Mouse (Mus musculus) forebrain, embryonic 15.5 days (tissue): ENCODE data around the gene Pklr. TPM values are rescaled to one million over a fixed set of nuclear protein-coding genes. Genes with fewer than 3 reads are reported as not detected.

Experiments used
- ATAC-seq: fragments of 200-750 bp; cut with Nextera tagmentation; replicated peaks from 2 replicates; pipeline ENCODE4 v1.8.0; 2017; ENCODE audit warnings: mild to moderate bottlenecking, moderate TSS enrichment, moderate library complexity
- H3K27ac ChIP-seq: fragments of 300-500 bp; sonication (generic); replicated peaks from 2 replicates; pipeline ENCODE4 v1.5.1; 2015; ENCODE audit warnings: mild to moderate bottlenecking, inconsistent platforms
- H3K27me3 ChIP-seq: fragments of 300-500 bp; sonication (generic); 2 replicates; pipeline ENCODE4 v1.6.1; 2015; ENCODE audit warnings: inconsistent platforms
- H3K36me3 ChIP-seq: fragments of 300-500 bp; sonication (generic); 2 replicates; pipeline ENCODE4 v1.6.1; 2015; ENCODE audit warnings: mild to moderate bottlenecking, inconsistent platforms
- H3K4me1 ChIP-seq: fragments of 300-500 bp; sonication (generic); 2 replicates; pipeline ENCODE4 v1.6.1; 2015; ENCODE audit warnings: inconsistent platforms
- H3K4me2 ChIP-seq: fragments of 300-500 bp; sonication (generic); replicated peaks from 2 replicates; pipeline ENCODE4 v1.6.1; 2015; ENCODE audit warnings: mild to moderate bottlenecking, inconsistent platforms
- H3K4me3 ChIP-seq: fragments of 300-500 bp; sonication (generic); 2 replicates; pipeline ENCODE4 v1.5.1; 2015; ENCODE audit warnings: mild to moderate bottlenecking, inconsistent platforms
- H3K9ac ChIP-seq: fragments of 300-500 bp; sonication (generic); replicated peaks from 2 replicates; pipeline ENCODE4 v1.6.1; 2015; ENCODE audit warnings: mild to moderate bottlenecking, inconsistent platforms
- H3K9me3 ChIP-seq: fragments of 300-500 bp; sonication (generic); 2 replicates; pipeline ENCODE4 v1.6.1; 2016; ENCODE audit warnings: inconsistent platforms
- WGBS: fragments of 180-500 bp; shearing (Covaris S2); methylation state at CpG from one replicate; pipeline ENCODE4 v1.1.7; 2015; ENCODE audit warnings: mixed read lengths; 5-methylcytosine and 5-hydroxymethylcytosine counted together
- polyA plus RNA-seq: library from polyadenylated mRNA; unstranded; fragments of >200 nt; fragmentation: Nextera tagmentation; extraction: Ambion mirVana; gene quantifications from 2 replicates; pipeline ENCODE4 v1.2.1, GENCODE M21; 2015

Gene Pklr
- polyA plus RNA-seq = 0.06 and 0.10 TPM in 2 replicates

GRCm38 (mm10) chr3:89135958-89136357 lies at the start of gene Pklr:
Gene Pklr (plus strand): TSS chr3:89136142.
- ATAC-seq = no peak
- H3K27me3 ChIP-seq = no peaks in the 10 kb centered on the region
- H3K9ac ChIP-seq = no peak within 1 kb of the TSS
- H3K4me3 ChIP-seq = no peak within 1 kb of the TSS
- no peaks in the 10 kb centered on the region for H3K36me3 ChIP-seq
- H3K9me3 ChIP-seq = no peaks in the 10 kb centered on the region
- peaks cover 6% of the 10 kb centered on the region; the same call in 1 of the 2 replicates for H3K4me1 ChIP-seq
- no peak within 1 kb of the TSS for H3K27ac ChIP-seq
- no peak within 1 kb of the TSS for H3K4me2 ChIP-seq
- WGBS = 55% methylated on average over 3 of the region's 3 CpGs

DNA sequence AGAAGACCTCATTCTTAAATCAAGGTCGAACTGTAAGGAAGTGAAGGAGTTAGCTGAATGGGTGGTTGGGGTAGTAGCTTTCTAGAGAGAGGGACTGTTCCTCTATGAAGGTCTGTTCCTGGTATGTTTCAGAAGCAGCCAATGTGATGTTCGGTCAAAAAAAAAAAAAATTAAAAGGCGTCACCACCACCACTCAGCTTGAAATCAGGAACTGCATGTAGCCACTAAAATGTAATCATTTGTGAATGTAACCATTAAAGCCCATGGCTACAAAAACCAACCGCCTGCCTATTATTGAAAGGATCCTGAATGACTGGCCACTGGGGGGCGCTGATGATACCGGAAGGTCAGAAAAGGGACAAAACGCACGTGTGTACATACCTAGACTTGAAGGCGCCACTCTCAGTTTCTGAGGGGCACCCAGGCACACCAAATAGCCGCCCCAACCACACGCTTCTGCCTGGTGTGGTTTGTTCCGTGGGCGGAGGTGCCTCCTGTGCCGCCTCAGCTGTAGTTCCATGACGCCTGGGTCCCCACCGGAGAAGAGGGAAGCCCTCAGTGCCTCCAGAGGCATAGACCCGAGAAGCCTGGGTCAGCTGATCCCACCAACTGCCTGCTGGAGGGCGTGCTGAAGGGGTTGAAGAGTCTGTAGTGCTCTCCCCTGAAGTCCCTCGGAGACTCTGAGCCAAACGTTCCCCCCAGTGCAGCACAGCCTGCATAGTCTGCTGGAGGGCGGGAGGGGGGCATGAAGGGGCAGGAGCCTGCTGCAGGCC lies 48.4 kb upstream of the Pklr start:
- peaks cover 29% of the 10 kb centered on the region for H3K4me1 ChIP-seq
- ATAC-seq = no peak
- H3K9me3 ChIP-seq = no peaks in the 10 kb centered on the region
- no peak overlapping the region for H3K27ac ChIP-seq
- H3K9ac ChIP-seq = no peak overlapping the region
- no peak overlapping the region for H3K4me3 ChIP-seq
- H3K4me2 ChIP-seq = no peak overlapping the region
- H3K36me3 ChIP-seq = peaks cover 47% of the 10 kb centered on the region
- WGBS = 33% methylated on average over 21 of the region's 21 CpGs
- H3K27me3 ChIP-seq = peaks cover 4% of the 10 kb centered on the region; the same call in 1 of the 2 replicates

DNA sequence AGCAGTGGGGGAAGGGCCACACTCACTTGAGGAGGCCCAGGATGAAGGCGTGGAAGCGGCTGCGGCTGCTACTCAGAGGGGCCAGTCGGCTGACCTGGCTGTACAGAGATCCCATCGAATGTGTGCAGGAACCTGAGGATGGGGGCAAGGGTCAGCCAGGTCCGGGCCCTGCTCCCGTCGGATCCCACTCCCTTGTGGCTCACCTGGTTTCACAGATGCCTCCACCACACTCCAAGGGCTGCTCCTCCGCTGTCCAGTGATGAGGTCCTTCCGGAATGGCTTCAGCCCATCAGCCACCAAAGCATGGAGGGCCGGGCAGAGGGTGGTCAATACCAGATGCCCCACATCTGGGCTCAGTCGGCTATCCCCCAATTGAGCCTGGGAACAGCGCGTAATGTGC lies 47.0 kb upstream of the Pklr start:
- H3K4me2 ChIP-seq = peak overlapping the region; percentile 83; the same call in 1 of the 2 replicates
- ATAC-seq = no peak
- no peak overlapping the region for H3K27ac ChIP-seq
- H3K36me3 ChIP-seq = peaks cover 43% of the 10 kb centered on the region
- H3K4me3 ChIP-seq = peak overlapping the region; percentile 81
- peaks cover 4% of the 10 kb centered on the region; the same call in 1 of the 2 replicates for H3K27me3 ChIP-seq
- H3K9me3 ChIP-seq = no peaks in the 10 kb centered on the region
- H3K9ac ChIP-seq = no peak overlapping the region
- peaks cover 35% of the 10 kb centered on the region for H3K4me1 ChIP-seq
- 68% methylated on average over 14 of the region's 14 CpGs for WGBS

DNA sequence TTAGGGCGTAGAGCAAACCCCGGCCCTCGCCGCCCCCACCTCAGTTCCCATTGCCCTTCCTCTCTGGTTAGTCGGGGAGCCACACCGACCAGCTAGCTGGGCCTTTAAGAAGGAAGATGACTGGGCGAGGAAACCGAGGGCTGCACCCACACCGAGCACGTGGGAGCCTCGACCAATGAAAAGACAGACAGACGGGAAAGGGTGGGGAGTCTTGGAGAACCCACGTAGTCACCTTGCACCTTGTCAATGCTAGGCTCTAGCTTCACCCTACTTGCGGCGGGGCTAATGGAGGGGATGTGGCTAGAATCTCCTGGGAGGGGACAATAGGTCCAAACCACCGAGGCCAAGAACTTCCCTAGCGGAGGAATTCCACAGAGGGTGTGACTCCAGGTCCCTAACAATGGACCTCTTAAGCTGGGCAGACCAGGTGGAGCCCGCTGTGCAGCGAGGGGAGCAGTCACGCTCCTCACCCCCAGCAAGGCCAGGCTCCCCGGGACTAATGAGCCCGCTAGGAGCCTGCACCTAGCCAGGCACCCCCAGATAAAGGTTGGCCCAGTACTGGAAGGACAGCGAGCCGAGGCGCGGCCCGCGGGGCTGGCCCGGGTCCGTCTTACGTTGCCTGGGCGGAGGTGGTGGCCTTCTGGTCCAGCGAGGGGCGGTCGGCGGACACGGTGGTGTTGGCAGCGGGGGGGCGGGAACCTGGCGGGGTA lies 45.9 kb upstream of the Pklr start:
- peak overlapping the region; percentile 83 for H3K4me2 ChIP-seq
- no peaks in the 10 kb centered on the region for H3K9me3 ChIP-seq
- H3K9ac ChIP-seq = peak overlapping the region; percentile 76
- H3K4me3 ChIP-seq = peak overlapping the region; percentile 81
- WGBS = under 1% methylated on average over 40 of the region's 40 CpGs
- peak overlapping the region; percentile 50 for H3K27ac ChIP-seq
- peaks cover 38% of the 10 kb centered on the region for H3K36me3 ChIP-seq
- H3K4me1 ChIP-seq = peaks cover 35% of the 10 kb centered on the region
- ATAC-seq = peak; percentile 62
- H3K27me3 ChIP-seq = peaks cover 4% of the 10 kb centered on the region; the same call in 1 of the 2 replicates

GRCm38 (mm10) chr3:89090694-89091655 lies 45.0 kb upstream of the Pklr start:
- Histone ChIP-seq H3K4me1 (peaks cover 35% of the 10 kb centered on the region), H3K4me2 (peak overlapping the region; percentile 83), H3K4me3 (peak overlapping the region; percentile 81), H3K36me3 (peaks cover 39% of the 10 kb centered on the region), H3K9ac (peak overlapping the region; percentile 76), H3K27me3 (peaks cover 4% of the 10 kb centered on the region; the same call in 1 of the 2 replicates), H3K9me3 (no peaks in the 10 kb centered on the region), H3K27ac (peak overlapping the region; percentile 50)
- peak; percentile 46 for ATAC-seq
- WGBS = under 1% methylated on average over 71 of the region's 74 CpGs

DNA sequence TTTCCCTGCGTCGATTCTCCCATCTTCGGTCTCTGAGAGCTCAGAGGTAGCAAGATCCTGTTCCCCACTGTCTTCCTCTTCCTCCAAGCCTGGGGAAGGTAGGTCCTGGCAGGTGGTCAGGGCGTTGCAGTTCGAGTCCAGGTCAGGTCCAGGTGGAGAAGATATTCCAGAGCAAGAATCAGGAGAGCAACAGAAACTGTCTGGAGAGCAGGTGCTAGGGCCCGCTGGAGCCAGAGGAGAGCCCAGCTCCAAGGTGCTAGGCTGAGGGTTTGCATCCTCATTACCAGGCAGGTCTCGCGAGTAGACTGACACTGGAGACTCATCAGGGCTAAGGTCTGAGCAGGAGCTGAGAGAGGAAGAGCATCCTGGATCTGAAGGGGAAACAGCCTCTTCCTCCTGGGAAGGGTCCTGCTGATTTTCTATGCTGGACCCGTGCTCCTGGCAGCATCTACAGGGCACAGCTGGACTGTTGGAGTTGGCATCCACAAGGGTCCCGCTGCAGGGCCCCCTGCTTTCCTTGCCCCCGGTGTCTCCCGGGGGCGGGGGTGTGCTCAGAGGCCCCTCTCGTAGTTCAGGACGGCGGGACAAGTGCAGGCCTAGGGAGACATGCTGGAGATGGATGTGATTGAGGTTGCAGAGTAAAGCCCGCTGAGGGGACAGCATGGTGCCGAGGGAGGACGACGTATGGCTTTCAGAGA lies 44.0 kb upstream of the Pklr start:
- H3K27me3 ChIP-seq = peaks cover 4% of the 10 kb centered on the region; the same call in 1 of the 2 replicates
- peaks cover 40% of the 10 kb centered on the region for H3K36me3 ChIP-seq
- peak overlapping the region; percentile 81 for H3K4me3 ChIP-seq
- 13% methylated on average over 20 of the region's 20 CpGs for WGBS
- H3K9me3 ChIP-seq = no peaks in the 10 kb centered on the region
- peaks cover 35% of the 10 kb centered on the region for H3K4me1 ChIP-seq
- no peak for ATAC-seq
- peak overlapping the region; percentile 83 for H3K4me2 ChIP-seq
- peak overlapping the region; percentile 50; the same call in 1 of the 2 replicates for H3K27ac ChIP-seq
- peak overlapping the region; percentile 76 for H3K9ac ChIP-seq

DNA sequence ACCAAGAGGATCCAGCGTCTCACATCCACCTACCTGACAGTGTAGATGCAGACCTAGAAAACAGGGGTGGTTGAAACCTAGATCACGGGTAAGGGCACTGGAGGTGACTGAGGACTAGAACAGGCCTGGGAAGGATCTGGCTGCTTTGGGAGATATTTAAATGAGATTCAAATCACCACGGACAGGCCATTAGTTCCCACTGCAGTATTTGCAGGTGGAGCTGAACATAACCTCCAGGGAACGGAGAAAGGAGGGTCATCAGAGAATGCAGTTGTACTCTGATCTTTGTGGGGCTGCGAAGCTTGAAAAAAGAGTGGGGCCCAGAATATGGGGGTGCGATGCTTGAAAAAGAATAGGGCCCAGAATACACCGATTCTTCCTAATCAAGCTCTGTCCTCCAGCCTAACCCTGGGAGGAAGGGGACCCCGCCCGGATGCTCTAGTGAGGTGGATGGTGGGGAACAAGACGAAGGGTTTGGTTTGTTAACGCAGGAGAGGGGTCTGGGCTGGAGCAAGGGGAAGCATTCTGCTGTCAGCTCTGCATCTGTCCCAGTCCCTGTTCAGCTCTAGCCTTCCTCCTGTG lies 43.3 kb upstream of the Pklr start:
- peak; percentile 29 for ATAC-seq
- peaks cover 42% of the 10 kb centered on the region for H3K36me3 ChIP-seq
- WGBS = 18% methylated on average over 11 of the region's 11 CpGs

DNA sequence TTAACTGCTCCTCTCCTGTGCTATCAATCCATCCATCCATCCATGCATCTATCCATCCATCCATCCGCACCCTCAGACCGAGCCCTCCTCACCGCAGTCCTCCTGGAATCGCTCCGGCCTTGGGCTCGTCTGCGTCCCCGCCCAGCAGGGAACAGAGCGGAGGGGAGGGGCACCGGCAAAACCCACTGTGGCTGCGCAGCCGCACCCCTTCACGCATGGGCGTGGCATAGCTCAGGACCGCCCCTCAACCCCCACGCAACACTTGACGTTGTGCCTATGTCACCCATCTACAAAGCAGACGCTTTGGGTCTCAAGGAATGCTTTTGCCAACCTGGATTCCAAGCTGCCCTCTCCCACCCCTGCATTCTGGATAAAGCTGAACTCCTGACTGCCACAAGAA lies 42.8 kb upstream of the Pklr start, which contains the start of gene Rusc1:
Gene Rusc1, minus strand, starts transcription at position 137 of the 400 bp plus-strand sequence.
- Histone ChIP-seq H3K4me3 (peak within 1 kb of the TSS; percentile 81), H3K4me1 (peaks cover 29% of the 10 kb centered on the region), H3K27me3 (peaks cover 4% of the 10 kb centered on the region; the same call in 1 of the 2 replicates), H3K27ac (peak within 1 kb of the TSS; percentile 83), H3K4me2 (peak within 1 kb of the TSS; percentile 83), H3K36me3 (peaks cover 39% of the 10 kb centered on the region), H3K9ac (peak within 1 kb of the TSS; percentile 76), H3K9me3 (no peaks in the 10 kb centered on the region)
- WGBS = 3% methylated on average over 18 of the region's 18 CpGs
- ATAC-seq = peak; percentile 82

More for the DNA sequence above, 43.3 kb upstream of the Pklr start:
- Histone ChIP-seq H3K9ac (peak overlapping the region; percentile 76), H3K9me3 (no peaks in the 10 kb centered on the region), H3K4me1 (peaks cover 33% of the 10 kb centered on the region), H3K27me3 (peaks cover 4% of the 10 kb centered on the region; the same call in 1 of the 2 replicates), H3K4me3 (peak overlapping the region; percentile 81), H3K27ac (peak overlapping the region; percentile 83), H3K4me2 (peak overlapping the region; percentile 83)

GRCm38 (mm10) chr3:89094021-89094420 lies 41.9 kb upstream of the Pklr start:
- no peak overlapping the region for H3K27ac ChIP-seq
- no peak overlapping the region for H3K4me3 ChIP-seq
- H3K9ac ChIP-seq = no peak overlapping the region
- ATAC-seq = no peak
- peaks cover 2% of the 10 kb centered on the region; the same call in 1 of the 2 replicates for H3K27me3 ChIP-seq
- H3K36me3 ChIP-seq = peaks cover 38% of the 10 kb centered on the region
- 80% methylated on average over 10 of the region's 10 CpGs for WGBS
- H3K9me3 ChIP-seq = no peaks in the 10 kb centered on the region
- H3K4me1 ChIP-seq = peaks cover 28% of the 10 kb centered on the region
- no peak overlapping the region for H3K4me2 ChIP-seq

DNA sequence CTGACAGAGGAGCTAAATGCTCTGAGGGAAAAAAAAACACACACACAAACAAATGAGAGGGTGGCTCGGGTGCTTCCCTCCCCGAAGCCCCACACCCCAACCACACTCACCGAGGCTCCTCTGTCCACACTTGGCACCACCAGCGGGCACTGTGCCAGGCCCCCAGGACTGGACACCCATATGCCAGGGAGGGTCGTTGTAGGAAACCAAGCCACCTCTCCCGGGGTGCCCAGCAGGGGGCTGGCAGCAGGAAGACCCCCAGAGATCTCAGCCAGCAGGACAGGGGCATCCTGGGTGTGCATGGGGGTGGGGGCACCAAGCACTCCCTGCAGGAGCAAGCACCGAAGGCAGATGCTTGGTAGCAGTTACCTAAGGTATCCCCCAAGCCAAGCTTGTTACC lies 35.1 kb upstream of the Pklr start, which contains the start of gene Gm43738:
Gene Gm43738, minus strand, starts transcription at position 289 of the 400 bp plus-strand sequence.
- no peak for ATAC-seq
- Histone ChIP-seq H3K27ac (peak within 1 kb of the TSS; percentile 87), H3K27me3 (no peaks in the 10 kb centered on the region), H3K4me1 (peaks cover 30% of the 10 kb centered on the region), H3K9me3 (no peaks in the 10 kb centered on the region), H3K4me3 (peak within 1 kb of the TSS; percentile 79), H3K4me2 (peak within 1 kb of the TSS; percentile 80), H3K9ac (peak within 1 kb of the TSS; percentile 63), H3K36me3 (peaks cover 32% of the 10 kb centered on the region)
- 25% methylated on average over 7 of the region's 7 CpGs for WGBS
